Mouse (Mus musculus): Measurements from ENCODE around the gene P2rx7. TPM values are rescaled to one million over a fixed set of nuclear protein-coding genes. Genes with fewer than 3 reads are reported as not detected.
A peak's percentile ranks its signal among the peaks of the same experiment; 100 is the strongest.

Gene P2rx7
- polyA plus RNA-seq, 2 experiments from 2014 or later: 64.6 to 103 TPM

- no peak for ATAC-seq
Observed at GRCm38 (mm10) chr5:122693431-122694207, 49.9 kb downstream of the P2rx7 start.

GRCm38 (mm10) chr5:122695516-122695915 lies 51.8 kb downstream of the P2rx7 start:
- no peak for ATAC-seq

DNA sequence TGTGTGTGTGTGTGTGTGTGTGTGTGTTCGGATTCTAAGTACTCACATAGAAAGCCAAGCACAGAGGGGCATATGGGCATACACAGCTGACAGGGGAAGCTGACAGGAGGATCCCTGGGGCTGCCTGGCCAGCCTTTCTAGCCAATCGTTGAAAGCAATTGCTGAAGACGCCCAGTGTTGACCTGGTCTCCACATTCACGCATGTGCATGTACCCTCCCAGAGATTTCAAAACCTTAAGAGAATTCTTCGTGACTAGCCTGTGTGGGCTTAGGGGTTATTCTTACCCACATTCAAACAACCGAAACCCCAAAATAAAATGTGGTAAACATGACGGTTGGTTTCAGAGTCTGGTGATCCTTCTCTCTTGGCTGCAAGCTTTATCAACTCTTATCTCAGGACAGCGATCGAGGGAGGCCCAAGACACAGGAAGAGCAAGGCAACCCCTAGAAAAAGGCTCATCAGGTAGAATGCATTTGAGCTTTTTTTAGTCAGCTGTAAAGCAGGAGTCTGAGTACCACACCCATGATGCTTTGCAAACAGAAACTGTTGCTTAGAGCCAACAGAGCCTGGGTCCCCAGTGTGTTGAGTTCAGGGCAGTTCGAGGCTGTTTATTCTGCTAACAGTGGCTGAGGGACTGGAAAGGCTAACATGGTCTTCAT lies 54.5 kb downstream of the P2rx7 start:
- ATAC-seq: peak; percentile 79

DNA sequence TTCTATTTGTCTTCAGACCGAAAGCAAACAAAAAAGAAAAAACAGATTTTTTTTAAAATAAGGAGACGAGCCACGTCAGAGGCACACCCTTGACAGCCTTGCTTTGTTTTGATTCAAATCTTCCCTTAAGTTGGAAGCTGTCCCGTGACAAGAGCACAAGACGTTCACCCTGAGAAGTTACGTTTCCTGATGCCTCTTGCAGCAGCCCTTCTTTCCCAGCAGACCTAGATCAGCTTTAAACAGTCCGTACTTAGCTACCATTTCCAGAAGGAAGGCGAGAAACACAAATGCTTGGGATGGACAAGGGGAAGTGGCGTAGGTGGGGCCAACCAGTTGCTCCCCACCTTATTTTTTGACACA lies 55.0 kb downstream of the P2rx7 start:
- ATAC-seq: peak; percentile 63

DNA sequence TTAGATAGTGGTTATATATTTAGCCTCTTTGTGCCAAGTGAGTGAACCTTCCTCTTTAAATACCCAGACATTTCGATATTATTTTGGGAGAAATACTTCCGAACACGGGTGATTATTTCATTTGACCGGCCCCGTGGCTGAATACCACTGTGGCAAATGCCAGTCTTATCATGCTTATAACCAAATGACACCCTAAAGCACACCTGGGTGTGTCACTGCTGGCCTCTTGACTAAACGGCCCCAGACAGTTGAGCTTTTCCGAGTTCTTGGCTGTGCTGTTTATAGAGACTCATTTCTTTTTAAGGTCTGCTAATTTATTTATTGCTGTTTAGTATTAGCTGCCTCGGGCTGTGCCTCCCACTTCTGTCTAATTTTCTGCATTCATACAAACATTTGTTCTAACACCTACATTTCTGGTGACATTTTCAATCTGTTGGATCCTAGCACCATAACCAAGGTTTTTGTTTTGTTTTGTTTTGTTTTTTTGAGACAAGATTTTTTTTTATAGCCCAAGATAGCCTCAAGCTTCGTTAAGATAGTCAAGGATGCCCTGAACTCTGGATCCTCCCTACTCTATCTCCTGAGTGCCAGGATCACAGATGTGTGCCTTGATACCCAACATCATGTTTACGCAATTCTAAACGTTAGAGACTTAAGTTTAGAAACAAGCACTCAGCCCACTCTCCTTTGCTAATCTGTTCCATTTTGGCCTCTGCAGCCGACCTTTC lies 56.6 kb downstream of the P2rx7 start:
- ATAC-seq: no peak

DNA sequence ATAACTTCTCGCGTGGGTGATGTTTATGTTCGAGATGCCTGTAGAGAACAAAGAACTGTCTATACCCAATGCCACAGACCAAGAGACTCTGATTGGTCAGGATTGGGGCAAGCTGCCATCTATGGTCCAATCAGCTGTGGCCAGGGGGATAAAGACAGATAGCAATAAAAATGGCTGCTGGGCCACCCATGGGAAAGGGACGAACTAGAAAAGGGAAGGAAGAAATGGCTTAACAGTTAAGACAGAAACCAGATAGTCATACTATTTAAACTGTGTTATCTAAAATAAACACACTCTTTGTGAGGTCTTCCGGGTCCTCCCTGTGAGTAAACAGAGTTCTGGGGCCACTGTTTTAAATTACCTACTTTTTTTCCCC lies 57.1 kb downstream of the P2rx7 start:
- ATAC-seq: no peak

GRCm38 (mm10) chr5:122702156-122702555 lies 58.4 kb downstream of the P2rx7 start:
- no peak for ATAC-seq

GRCm38 (mm10) chr5:122703574-122703973 lies 59.9 kb downstream of the P2rx7 start:
- ATAC-seq: no peak

DNA sequence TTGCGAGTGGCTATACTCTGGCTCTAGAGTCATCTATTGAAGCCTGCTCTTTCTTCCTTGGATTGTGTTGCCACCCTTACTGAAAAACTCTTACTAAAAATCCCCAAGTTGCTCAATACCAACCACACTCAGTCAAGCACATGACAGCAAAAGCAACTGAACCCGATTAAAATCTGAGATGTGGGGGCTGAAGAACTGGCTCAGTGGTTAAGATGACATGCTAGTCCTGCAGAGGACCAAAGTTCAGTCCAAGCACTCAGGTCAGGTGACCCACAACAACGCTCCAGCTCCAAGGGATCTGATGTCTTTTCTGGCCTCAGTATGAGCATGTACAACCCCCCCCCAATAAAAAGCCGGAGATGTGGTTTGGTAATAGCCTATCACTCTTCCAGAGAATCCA lies 60.9 kb downstream of the P2rx7 start:
- no peak for ATAC-seq

GRCm38 (mm10) chr5:122705174-122705573 lies 61.5 kb downstream of the P2rx7 start:
- no peak for ATAC-seq

DNA sequence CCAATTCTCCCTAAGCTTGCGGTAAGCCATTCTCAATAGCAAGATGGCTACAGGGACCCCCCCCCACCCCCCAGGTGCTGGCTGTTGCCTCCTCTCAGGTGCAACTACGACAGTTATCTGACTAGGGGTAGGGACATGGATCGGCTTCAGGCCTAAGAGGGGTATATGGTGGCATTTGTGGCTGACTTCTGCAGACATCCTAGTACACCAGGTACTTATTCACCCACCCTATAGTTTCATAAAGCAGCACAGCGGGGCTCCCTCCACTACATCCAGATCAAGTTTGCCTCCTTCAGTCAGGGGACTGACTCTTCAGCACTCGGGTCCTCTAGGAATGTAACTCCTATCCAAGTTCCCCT lies 63.2 kb downstream of the P2rx7 start:
- no peak for ATAC-seq

DNA sequence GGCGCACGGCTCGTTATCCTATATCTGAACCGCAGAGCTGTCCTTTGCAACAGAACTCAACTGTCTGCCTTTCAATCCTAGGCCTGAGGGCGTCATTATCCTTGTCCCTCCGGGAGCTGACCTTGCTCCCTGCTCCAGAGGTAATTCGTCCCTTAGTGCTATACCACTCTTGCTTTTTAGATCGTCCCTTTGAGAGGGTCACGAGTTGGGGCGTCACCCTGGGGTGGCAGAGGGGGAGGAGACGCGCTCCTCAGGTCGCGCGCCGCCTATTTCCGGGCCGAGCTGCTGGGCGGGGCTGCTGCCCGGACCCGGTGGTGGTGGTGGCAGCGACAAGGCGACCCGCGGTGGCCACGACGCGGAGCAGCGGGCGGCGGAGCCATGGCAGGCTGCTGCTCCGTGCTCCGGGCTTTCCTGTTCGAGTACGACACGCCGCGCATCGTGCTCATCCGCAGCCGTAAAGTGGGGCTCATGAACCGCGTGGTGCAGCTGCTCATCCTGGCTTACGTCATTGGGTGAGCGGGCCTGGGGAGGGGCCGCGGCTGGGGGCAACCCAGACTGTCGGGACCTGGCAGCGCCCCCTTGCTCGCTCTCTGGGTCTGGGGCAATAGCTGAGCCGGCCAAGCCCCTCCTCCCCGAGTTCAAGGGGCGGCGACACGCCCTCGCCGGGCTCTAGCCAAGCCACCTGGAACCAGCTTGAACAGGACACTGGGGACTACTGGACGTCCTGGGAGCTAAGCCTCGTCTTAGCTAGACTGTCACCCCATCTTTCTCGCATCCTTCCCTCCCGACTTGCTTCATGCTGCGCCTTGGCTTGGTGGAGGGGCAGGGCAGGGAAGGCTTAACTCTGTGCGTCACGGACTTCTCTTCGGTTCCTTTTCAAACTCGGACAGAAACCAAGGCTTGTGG lies 63.8 kb downstream of the P2rx7 start, which contains the start of gene P2rx4:
Gene P2rx4 (plus strand): TSS at position 269 of the 906 bp plus-strand sequence.
- ATAC-seq: peak; percentile 80

GRCm38 (mm10) chr5:122708819-122709218 lies 65.1 kb downstream of the P2rx7 start:
- ATAC-seq: no peak

- no peak for ATAC-seq
Observed at GRCm38 (mm10) chr5:122715723-122716122, 72.0 kb downstream of the P2rx7 start.

DNA sequence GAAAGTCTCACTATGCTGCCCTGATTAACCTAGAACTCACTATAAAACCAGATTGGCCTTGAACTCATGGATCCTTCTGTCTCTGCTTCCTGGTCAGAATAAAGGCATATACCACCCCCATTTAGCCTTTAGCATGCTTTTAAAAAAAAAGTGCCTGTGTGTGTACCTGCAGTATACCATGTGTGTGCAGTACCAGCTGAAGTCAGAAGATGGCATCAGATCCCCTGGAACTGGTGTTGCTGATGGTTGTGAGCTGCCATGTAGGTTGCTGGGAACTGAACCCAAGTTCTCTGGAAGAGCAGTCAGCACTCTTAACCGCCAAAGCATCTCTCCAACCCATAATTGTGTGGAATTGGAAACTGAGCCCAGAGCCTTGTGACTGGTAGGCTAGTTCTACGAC lies 73.1 kb downstream of the P2rx7 start:
- ATAC-seq: no peak

GRCm38 (mm10) chr5:122718400-122718799 lies 74.7 kb downstream of the P2rx7 start:
- ATAC-seq: peak; percentile 54

DNA sequence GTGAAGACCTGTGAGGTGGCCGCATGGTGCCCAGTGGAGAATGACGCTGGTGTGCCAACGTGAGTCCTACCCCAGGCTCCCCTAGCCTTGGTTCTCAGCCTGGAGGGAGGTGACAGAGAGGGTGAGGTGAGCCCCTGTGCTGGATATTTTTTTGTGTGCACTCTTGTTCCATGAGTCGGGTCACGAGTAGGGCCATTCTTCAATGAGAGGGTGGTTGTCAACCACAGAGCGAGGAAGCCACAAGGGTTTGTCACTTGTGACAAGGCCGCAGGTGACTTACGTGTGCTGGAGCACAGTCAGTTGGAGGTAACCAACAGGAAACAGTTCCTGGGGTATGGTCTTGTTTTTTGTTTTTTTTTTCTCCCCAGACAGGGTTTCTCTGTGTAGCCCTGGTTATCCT lies 75.5 kb downstream of the P2rx7 start:
- peak; percentile 80 for ATAC-seq

GRCm38 (mm10) chr5:122725453-122725852 lies 81.7 kb downstream of the P2rx7 start:
- ATAC-seq: no peak

- peak; percentile 71 for ATAC-seq
Observed at GRCm38 (mm10) chr5:122726068-122726467, 82.4 kb downstream of the P2rx7 start.

- no peak for ATAC-seq
Observed at GRCm38 (mm10) chr5:122726595-122726994, 82.9 kb downstream of the P2rx7 start.

DNA sequence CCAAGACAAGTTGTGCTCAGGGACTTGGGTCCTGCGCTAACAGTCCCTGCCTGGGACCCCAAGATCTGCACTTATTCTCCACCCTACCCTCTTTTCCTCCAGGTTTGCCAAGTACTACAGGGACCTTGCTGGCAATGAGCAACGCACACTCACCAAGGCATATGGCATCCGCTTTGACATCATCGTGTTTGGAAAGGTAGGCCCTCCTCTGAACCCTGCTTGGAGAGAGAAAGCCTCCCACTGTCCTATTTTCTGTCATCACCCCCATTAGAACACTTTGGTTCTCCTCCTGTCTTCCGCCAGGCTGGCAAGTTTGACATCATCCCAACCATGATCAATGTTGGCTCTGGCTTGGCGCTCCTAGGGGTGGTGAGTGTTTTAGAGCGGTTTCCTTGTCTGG lies 83.4 kb downstream of the P2rx7 start:
- ATAC-seq: no peak

DNA sequence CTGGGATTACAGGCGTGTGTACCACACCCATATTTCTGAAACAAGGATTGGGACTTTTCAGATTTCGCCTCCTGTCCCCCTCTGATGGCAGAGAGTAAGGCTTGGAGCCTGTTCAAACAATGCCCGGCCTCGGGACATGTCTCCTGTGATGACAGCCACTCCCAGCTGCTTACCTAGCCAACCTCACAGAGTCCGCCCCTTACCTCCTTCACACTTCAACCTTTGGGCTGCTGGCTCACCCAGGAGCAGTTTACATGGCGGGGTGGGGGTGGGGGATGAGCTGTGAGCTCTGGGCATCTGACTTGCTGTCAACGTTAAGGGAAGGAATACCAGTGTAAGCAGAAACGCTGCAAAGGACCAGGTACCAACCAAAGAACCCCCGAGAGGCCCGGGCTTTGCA lies 87.1 kb downstream of the P2rx7 start:
- ATAC-seq: no peak

GRCm38 (mm10) chr5:122731321-122731720 lies 87.6 kb downstream of the P2rx7 start:
- ATAC-seq: peak; percentile 57
